Mouse (Mus musculus): Measurements from ENCODE around the gene Eif4enif1. TPM values are rescaled to one million over a fixed set of nuclear protein-coding genes. Genes with fewer than 3 reads are reported as not detected.
"Not testable (repeated sequence)": the region's sequence is repeated elsewhere in the genome, so short reads cannot be mapped to it uniquely, and the experiment has no call there.

Eif4enif1 gene
- 10 to 100 TPM; 41.5 to 43.0 TPM for total RNA-seq (2021)
- long read RNA-seq, experiment 1, transcript Eif4enif1-203 (19 exons, 3,614 nt), result major isoform, 9 of 36 reads
- long read RNA-seq, experiment 1, partial matches to known transcripts, result 9 of 36 reads
- long read RNA-seq, experiment 1, other reads (novel, unspliced or antisense), result 18 of 36 reads
- long read RNA-seq, experiment 2, transcript Eif4enif1-203 (19 exons, 3,614 nt), result major isoform, 14 of 42 reads
- long read RNA-seq, experiment 2, partial matches to known transcripts, result 6 of 42 reads
- long read RNA-seq, experiment 2, other reads (novel, unspliced or antisense), result 22 of 42 reads

GRCm38 (mm10) chr11:3202231-3202701, at the start of gene Eif4enif1:
Gene Eif4enif1, plus strand, starts transcription at chr11:3202392.
- peak; percentile 93 to 94 for DNase-seq
- intact Hi-C loops (cut with DNase I), result no loop called here

GRCm38 (mm10) chr11:3153666-3154397, 48.4 kb upstream of the Eif4enif1 start:
- intact Hi-C loops (cut with DNase I), result not testable (repeated sequence)
- DNase-seq, result peak; percentile 46 to 62

- intact Hi-C loops (cut with DNase I); DNase-seq: not testable (repeated sequence)
Measured at GRCm38 (mm10) chr11:3156991-3157390, 45.2 kb upstream of the Eif4enif1 start.

DNA sequence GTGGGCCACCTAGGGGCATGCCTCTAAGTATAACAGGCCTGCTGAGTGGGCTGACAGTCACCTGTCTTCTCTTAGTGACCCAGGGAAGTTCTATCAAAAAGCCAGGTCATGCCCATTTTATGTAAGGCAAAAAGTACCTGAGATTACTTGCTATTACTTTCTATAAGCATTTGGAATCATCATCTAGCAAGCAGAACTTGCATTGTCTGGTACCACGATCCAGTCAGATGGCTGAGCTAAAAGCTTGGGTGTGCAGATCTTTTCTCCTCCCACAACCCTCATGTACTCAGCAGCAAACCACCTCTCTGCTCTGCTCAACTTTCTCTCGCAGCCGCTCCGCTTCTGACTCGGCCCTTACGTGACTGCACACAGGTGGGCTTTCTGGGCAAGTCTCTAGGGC, 44.2 kb upstream of the Eif4enif1 start:
- intact Hi-C loops (cut with DNase I); DNase-seq: not testable (repeated sequence)

DNA sequence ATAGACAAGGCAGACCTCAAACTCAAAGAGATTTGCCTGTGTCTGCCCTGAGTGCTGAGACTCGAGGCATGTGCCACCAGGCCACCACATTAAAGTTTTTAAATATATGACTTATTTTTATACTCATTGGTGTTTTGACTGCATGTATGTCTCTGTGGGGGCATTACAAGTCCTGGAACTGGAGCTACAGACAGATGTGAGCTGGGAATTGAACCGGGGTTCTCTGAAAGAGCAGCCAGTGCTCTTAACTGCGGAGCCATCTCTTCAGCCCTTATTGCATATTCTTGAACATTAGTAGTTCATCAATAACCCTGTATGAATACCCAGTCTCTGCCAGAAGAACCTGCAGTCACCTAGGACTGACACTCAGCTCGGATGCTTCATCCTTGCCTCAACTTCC, 43.4 kb upstream of the Eif4enif1 start:
- not testable (repeated sequence) for DNase-seq

DNA sequence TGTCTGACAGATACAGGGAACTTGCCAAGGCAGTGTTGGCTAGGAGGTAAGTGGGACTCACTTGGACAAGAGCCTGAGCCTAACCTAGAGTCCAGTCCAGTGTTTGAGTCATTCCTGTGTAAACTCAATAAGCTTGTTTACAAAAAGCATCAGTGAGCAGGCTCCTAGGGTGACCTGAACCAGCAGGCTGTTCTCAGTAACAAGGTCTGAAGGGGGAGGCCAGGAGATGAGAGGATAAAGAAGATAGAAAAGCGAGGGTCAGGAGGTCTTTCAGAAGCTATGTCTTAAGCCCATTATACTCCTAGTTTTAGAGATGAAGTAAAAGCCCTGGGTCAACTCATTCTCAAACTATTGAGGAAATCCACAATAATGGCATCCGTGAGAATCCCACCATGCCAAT, 40.8 kb upstream of the Eif4enif1 start:
- peak; percentile 47 to 66 for DNase-seq
- intact Hi-C loops (cut with DNase I), result not testable (repeated sequence)

More for the DNA sequence above, 43.4 kb upstream of the Eif4enif1 start:
- intact Hi-C loops (cut with DNase I), result not testable (repeated sequence)

DNA sequence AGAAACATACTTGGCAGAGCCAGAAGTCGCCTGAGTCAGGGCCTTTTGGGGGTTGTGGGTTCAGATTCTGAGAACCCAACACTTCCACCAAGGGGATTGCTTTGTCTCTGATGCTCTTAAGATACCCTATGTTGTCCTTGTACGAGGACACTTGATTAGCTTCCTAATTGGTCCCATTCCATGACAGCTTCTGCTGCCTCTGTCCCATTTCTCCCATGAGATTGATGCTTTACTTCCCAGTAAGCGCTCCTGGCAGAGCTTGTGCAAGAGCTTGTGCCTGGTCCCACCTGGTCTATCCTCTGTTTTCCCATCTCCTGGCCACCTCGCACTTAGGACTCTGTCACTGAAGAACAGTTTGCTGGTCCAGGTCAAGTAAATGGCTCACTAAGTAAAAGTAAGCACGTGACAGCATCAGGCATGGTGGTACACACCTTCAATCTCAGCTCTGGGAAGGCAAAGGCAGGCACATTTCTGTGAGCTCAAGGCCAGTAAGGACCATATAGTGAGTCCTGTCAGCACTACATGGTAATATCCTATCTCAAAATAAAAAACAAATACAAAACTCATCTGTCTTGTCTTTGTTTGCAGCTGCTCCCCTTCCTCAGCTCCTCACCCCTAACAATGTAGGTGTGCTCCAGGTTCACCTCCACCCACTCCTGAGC, 39.8 kb upstream of the Eif4enif1 start:
- peak; percentile 56 to 63 for DNase-seq
- intact Hi-C loops (cut with DNase I), result not testable (repeated sequence)

DNA sequence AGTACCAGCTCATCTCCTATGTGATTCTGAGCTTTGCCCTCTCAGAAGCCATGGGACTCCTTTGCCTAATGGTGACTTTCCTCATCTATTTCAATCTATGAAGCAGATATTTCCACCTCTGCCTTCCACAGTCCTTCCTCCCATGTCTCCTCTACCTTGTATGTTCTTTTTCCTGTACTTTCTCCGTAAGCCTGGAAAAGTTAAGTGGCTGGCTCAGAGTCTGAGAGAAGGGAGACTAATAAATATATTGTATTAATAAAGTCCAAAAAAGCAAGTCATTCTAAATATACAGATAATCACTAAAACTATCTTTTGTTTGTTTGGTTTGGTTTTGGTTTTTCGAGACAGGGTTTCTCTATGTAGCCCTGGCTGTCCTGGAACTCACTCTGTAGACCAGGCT, 39.1 kb upstream of the Eif4enif1 start:
- intact Hi-C loops (cut with DNase I), result not testable (repeated sequence)
- DNase-seq, result peak in 1 of 2 experiments; percentile 41

DNA sequence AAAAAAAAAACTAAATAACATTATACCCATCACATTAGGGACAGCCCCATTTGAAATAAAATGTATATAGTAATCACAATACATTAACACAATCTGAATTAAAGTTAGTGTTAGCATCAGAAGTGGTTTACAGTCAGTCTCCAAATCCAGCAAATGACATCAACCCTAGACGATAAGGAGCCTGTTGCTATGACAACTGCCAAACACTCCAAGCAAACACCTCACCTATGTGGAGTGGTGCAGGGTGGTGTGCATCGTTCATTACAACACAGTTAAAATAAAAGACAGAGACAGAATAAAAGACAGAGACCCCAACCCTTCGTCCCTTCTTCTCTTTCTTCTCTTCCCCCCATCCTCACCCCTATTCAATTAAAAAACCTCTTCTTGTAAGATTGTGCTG, 38.5 kb upstream of the Eif4enif1 start:
- DNase-seq; intact Hi-C loops (cut with DNase I): not testable (repeated sequence)

DNA sequence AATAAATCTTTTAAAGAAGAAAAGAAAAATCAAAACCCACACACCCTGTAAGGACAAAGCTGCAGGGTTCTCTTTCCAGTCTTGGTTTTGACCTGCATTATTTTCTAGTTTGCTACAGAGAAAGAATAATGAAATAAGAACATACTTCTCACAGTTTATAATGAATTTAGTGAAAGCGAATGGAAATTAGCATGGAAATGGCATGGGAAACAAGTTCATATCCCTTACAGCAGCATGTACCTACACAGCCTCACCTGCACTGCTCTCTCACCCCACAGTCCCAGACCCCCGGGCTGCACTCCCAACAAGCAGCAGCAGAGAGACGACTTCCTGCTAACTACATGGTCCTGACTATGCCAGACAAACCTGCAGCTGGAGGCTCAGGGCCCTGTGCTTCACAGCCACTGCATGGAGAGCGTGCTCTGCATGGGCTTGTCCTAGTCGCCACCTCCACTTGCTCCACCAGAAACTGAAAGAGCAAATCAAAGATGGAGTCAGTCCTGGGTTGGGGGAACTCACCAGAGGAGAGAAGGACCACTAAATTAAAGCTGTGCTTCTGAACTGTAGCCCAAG, 36.9 kb upstream of the Eif4enif1 start:
- intact Hi-C loops (cut with DNase I); DNase-seq: not testable (repeated sequence)

- DNase-seq, result peak in 1 of 2 experiments; percentile 18
- intact Hi-C loops (cut with DNase I), result not testable (repeated sequence)
Measured at GRCm38 (mm10) chr11:3166321-3166720, 35.9 kb upstream of the Eif4enif1 start.

- intact Hi-C loops (cut with DNase I); DNase-seq: not testable (repeated sequence)
Measured at GRCm38 (mm10) chr11:3167129-3167528, 35.1 kb upstream of the Eif4enif1 start.

DNA sequence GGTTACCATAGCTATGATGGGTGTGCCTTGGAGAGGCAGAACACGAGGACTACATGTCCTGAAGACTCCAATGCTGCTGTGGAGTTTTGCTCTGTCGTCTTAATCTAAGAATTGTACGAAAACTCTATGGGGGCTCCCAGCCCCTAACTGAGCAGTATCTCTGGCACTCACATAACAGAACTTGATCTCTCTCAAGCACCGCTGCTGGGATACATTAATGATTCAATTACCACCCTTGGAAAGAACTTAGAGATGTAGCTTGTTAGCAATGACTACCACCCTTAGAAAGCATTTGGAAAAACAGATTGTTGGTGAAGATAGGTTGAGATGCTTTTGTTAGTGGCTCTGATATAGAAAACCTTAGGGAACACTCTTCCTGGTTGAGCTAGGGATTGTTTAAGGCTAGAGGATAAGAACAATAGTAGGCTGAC, 34.6 kb upstream of the Eif4enif1 start:
- DNase-seq, result peak; percentile 35 to 49
- intact Hi-C loops (cut with DNase I), result not testable (repeated sequence)

GRCm38 (mm10) chr11:3169042-3169441, 33.1 kb upstream of the Eif4enif1 start:
- intact Hi-C loops (cut with DNase I), result not testable (repeated sequence)
- peak; percentile 19 to 37 for DNase-seq

DNA sequence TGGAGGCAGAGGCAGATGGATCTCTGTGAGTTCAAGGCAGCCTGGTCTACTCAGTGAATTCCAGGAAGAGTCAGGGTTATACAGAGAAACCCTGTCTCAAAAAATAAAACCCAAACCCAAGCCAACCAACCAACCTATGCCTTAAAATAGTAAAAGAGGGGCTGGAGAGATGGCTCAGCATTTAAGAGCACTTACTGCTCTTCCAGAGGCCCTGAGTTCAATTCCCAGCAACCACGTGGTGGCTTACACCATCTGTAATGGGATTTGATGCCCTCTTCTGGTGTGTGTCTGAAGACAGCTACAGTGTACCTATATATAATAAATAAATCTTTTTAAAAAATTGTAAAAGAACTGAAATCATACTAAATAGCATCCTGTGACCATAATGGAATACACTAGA, 30.3 kb upstream of the Eif4enif1 start:
- DNase-seq, result peak; percentile 35 to 53
- intact Hi-C loops (cut with DNase I), result not testable (repeated sequence)

DNA sequence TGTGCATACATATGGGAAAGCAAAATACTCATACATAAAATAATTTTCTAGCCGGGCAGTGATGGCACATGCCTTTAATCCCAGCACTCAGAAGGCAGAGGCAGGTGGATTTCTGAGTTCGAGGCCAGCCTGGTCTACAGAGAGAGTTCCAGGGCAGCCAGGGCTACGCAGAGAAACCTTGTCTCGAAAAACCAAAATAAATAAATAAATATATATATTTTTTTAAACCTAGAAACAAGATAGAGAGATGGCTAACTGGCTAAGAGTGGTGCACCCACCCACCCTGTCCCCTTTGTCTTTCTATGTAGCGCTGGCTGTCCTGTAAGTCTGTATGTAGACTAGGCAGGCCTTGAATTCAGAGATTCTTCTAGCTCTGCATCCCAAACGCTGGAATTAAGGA, 29.7 kb upstream of the Eif4enif1 start:
- intact Hi-C loops (cut with DNase I); DNase-seq: not testable (repeated sequence)

DNA sequence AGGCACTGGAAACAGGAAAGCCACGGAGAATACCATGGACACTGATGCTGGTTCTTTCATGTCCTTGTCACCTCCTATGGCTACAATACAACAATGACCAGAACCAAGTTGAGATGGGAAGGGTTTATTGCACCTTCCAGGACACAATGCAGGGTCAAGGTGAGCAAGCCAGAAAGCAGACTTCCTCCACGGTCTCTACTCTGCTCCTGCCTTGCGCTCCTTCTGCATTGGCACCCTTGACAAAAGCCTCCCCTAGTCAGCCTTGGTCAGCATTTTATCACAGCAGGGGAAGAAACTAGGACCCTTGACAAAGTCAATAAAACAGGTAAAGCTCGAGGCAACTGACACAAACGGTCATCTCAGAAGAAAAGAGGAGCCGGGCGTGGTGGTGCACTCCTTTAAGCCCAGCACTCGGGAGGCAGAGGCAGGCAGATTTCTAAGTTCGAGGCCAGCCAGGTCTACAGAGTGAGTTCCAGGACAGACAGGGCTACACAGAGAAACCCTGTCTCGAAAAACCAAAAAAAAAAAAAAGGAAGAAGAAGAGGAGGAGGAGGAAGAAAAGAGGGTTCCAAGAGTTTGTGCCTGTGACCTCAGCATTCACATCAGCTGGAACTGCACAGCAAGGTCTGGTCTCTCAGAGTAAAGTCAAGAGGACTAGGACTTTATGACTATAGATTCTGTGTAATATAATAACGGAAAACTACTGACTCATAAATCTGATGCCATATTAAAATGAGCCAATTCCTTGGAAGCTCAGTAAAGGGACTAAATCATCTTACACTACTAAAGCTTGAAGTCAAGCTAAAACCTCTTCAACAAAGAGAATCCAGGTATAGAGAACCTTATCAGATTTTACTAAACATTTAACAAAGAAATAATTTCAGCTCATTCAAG, 28.5 kb upstream of the Eif4enif1 start:
- intact Hi-C loops (cut with DNase I), result not testable (repeated sequence)

GRCm38 (mm10) chr11:3178968-3179725, 23.0 kb upstream of the Eif4enif1 start:
- peak in 1 of 2 experiments; percentile 25 for DNase-seq
- intact Hi-C loops (cut with DNase I), result not testable (repeated sequence)

More for the DNA sequence above, 28.5 kb upstream of the Eif4enif1 start:
- DNase-seq, result peak; percentile 65 to 70

DNA sequence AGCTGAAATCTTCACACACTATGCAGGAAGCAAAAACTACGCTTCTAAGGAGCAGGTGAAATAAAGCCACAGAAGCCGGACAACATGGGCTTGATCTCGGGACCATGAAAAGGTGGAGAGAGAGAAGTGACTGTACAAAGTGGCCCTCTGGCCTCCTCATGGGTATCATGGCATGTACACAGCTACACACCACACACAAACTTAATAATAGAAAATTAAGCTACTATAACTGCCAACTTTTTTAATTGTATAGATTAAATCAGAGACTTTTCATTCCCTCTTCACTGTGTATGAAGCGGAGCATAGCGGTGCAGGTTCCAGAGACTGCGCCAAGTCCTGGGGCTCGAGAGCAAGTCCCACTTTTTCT, 22.5 kb upstream of the Eif4enif1 start:
- intact Hi-C loops (cut with DNase I), result not testable (repeated sequence)
- peak in 1 of 2 experiments; percentile 35 for DNase-seq
